Mouse (Mus musculus) kidney, adult 2 months (tissue): ENCODE measurements around the gene Glrx5.

Source experiments
- CTCF ChIP-seq: fragments of 200-500 bp; conservative IDR thresholded peaks from 2 replicates; pipeline ENCODE4 v1.5.1; 2011; ENCODE audit warnings: low read depth, mild to moderate bottlenecking, control low read depth, low read length, moderate library complexity, mixed read lengths; ENCODE audit not compliant: insufficient read depth, insufficient read length
- POLR2A ChIP-seq: fragments of 200-500 bp; IDR thresholded peaks from one replicate; pipeline ENCODE4 v1.6.1; 2011; ENCODE audit warnings: low read depth, low read length, control low read depth

DNA sequence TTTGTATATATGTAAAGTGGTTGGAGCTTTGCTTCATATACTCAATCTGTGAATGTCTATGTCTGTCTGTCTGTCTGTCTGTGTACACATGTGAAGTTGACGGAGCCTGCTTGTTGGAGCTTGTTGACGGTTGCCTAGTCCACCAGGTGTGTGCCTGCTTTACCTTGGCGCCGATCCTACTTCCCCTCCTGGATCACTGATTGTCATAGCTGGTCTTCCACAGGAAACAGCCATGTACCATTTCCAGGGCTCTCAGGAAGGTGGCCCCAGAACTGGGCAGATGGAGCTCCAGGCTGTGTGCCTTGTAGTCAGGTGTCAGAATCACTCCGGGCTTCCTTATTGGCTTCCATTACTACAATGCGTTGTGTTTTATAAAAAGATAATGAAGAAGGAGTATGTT, 54.3 kb downstream of the Glrx5 start:
- TF ChIP-seq CTCF: no peak
- no peak for TF ChIP-seq POLR2A
